Mouse (Mus musculus): Measurements from ENCODE around the gene 4930564D02Rik. TPM values are rescaled to one million over a fixed set of nuclear protein-coding genes. Genes with fewer than 3 reads are reported as not detected.

The 4930564D02Rik gene
- polyA plus RNA-seq, 1 experiment from 2014 or later: not detected

- no peak overlapping the region for H3K9ac ChIP-seq (ENCODE audit: low read depth, low read length)
- no peaks in the 10 kb centered on the region for H3K4me1 ChIP-seq (ENCODE audit: control insufficient read depth, low read depth, low read length)
- no peaks in the 10 kb centered on the region for H3K27me3 ChIP-seq (ENCODE audit: control insufficient read depth, insufficient read depth, low read depth, low read length)
- no peak for ATAC-seq (ENCODE audit: low read depth)
- 77% methylated on average over 4 of the region's 4 CpGs for WGBS (ENCODE audit: insufficient replicate concordance)
- H3K9me3 ChIP-seq (replicated peaks; ENCODE audit: control insufficient read depth, low read length): no peaks in the 10 kb centered on the region
- H3K4me2 ChIP-seq (ENCODE audit: low read depth, low read length): no peak overlapping the region
- H3K4me3 ChIP-seq (ENCODE audit: low read depth, low read length): no peak overlapping the region
- H3K36me3 ChIP-seq (ENCODE audit: control insufficient read depth, insufficient read depth): no peaks in the 10 kb centered on the region
- H3K27ac ChIP-seq (ENCODE audit: low read length): no peak overlapping the region
Observed at GRCm38 (mm10) chr3:105113859-105114258, 47.2 kb downstream of the 4930564D02Rik start.

- Histone ChIP-seq H3K27me3 (ENCODE audit: control insufficient read depth, insufficient read depth, low read depth, low read length) (no peaks in the 10 kb centered on the region), H3K4me3 (ENCODE audit: low read depth, low read length) (no peak overlapping the region), H3K27ac (ENCODE audit: low read length) (no peak overlapping the region), H3K9ac (ENCODE audit: low read depth, low read length) (no peak overlapping the region), H3K4me1 (ENCODE audit: control insufficient read depth, low read depth, low read length) (no peaks in the 10 kb centered on the region), H3K36me3 (ENCODE audit: control insufficient read depth, insufficient read depth) (no peaks in the 10 kb centered on the region), H3K4me2 (ENCODE audit: low read depth, low read length) (no peak overlapping the region), H3K9me3 (replicated peaks; ENCODE audit: control insufficient read depth, low read length) (no peaks in the 10 kb centered on the region)
- no peak for ATAC-seq (ENCODE audit: low read depth)
- WGBS (ENCODE audit: insufficient replicate concordance): 12% methylated on average over 2 of the region's 2 CpGs
Observed at GRCm38 (mm10) chr3:105114269-105114668, 47.6 kb downstream of the 4930564D02Rik start.

- no peak for ATAC-seq (ENCODE audit: low read depth)
- Histone ChIP-seq H3K4me1 (ENCODE audit: control insufficient read depth, low read depth, low read length) (no peaks in the 10 kb centered on the region), H3K36me3 (ENCODE audit: control insufficient read depth, insufficient read depth) (no peaks in the 10 kb centered on the region), H3K27ac (ENCODE audit: low read length) (no peak overlapping the region), H3K4me2 (ENCODE audit: low read depth, low read length) (no peak overlapping the region), H3K4me3 (ENCODE audit: low read depth, low read length) (no peak overlapping the region), H3K9me3 (replicated peaks; ENCODE audit: control insufficient read depth, low read length) (no peaks in the 10 kb centered on the region), H3K9ac (ENCODE audit: low read depth, low read length) (no peak overlapping the region), H3K27me3 (ENCODE audit: control insufficient read depth, insufficient read depth, low read depth, low read length) (no peaks in the 10 kb centered on the region)
- WGBS (ENCODE audit: insufficient replicate concordance): 67% methylated on average over 4 of the region's 4 CpGs
Observed at GRCm38 (mm10) chr3:105116596-105116995, 50.0 kb downstream of the 4930564D02Rik start.

DNA sequence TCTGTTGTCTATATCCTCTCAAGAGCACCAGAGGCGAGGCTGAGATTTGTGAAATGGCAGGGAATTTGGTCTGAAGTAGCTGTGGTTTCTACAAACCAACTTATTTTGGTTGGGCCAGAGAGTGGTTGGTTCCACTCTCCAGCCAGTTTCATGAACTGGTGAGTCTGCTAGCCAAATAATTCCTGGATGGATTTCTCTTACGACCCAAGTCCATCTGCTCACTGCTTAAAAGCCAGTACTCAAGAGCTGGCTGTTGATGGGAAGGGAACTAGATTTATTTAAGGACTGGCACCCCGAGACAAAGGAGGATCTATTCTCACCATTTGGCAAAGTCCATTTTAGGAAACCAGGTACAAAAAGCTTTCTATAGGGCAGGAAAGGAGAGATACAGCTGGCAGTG is 57.1 kb downstream of the 4930564D02Rik start:
- Histone ChIP-seq H3K9me3 (replicated peaks; ENCODE audit: control insufficient read depth, low read length) (no peaks in the 10 kb centered on the region), H3K9ac (ENCODE audit: low read depth, low read length) (no peak overlapping the region), H3K27me3 (ENCODE audit: control insufficient read depth, insufficient read depth, low read depth, low read length) (no peaks in the 10 kb centered on the region), H3K4me2 (ENCODE audit: low read depth, low read length) (no peak overlapping the region), H3K36me3 (ENCODE audit: control insufficient read depth, insufficient read depth) (no peaks in the 10 kb centered on the region), H3K4me3 (ENCODE audit: low read depth, low read length) (no peak overlapping the region), H3K4me1 (ENCODE audit: control insufficient read depth, low read depth, low read length) (no peaks in the 10 kb centered on the region), H3K27ac (ENCODE audit: low read length) (no peak overlapping the region)
- 51% methylated on average over 3 of the region's 3 CpGs for WGBS (ENCODE audit: insufficient replicate concordance)
- ATAC-seq (ENCODE audit: low read depth): no peak

- no peaks in the 10 kb centered on the region for H3K27me3 ChIP-seq (ENCODE audit: control insufficient read depth, insufficient read depth, low read depth, low read length)
- H3K27ac ChIP-seq (ENCODE audit: low read length): no peak overlapping the region
- H3K36me3 ChIP-seq (ENCODE audit: control insufficient read depth, insufficient read depth): no peaks in the 10 kb centered on the region
- no peaks in the 10 kb centered on the region for H3K4me1 ChIP-seq (ENCODE audit: control insufficient read depth, low read depth, low read length)
- H3K4me2 ChIP-seq (ENCODE audit: low read depth, low read length): no peak overlapping the region
- no peaks in the 10 kb centered on the region for H3K9me3 ChIP-seq (replicated peaks; ENCODE audit: control insufficient read depth, low read length)
- no peak overlapping the region for H3K4me3 ChIP-seq (ENCODE audit: low read depth, low read length)
- no peak overlapping the region for H3K9ac ChIP-seq (ENCODE audit: low read depth, low read length)
- no peak for ATAC-seq (ENCODE audit: low read depth)
- 56% methylated on average over 7 of the region's 7 CpGs for WGBS (ENCODE audit: insufficient replicate concordance)
Observed at GRCm38 (mm10) chr3:105127881-105128280, 61.2 kb downstream of the 4930564D02Rik start.

Other genes with a start within 250 kb of the 4930564D02Rik start
- gene Mov10, start 248.3 kb upstream of the 4930564D02Rik start, polyA plus RNA-seq (2015; fragmentation: Nextera tagmentation; extraction: Ambion mirVana): 33.8 and 36.2 TPM in 2 replicates
- gene St7l, start 202.8 kb upstream of the 4930564D02Rik start, polyA plus RNA-seq (2015; fragmentation: Nextera tagmentation; extraction: Ambion mirVana): 10.9 and 13.3 TPM in 2 replicates
- gene Capza1, start 202.3 kb upstream of the 4930564D02Rik start, polyA plus RNA-seq (2015; fragmentation: Nextera tagmentation; extraction: Ambion mirVana): 73.3 and 79.1 TPM in 2 replicates
- gene Wnt2b, start 104.9 kb upstream of the 4930564D02Rik start, polyA plus RNA-seq (2015; fragmentation: Nextera tagmentation; extraction: Ambion mirVana): 0.11 and 0.19 TPM in 2 replicates
- 2.1 and 3.3 TPM in 2 replicates for gene Cttnbp2nl, start 13.7 kb upstream of the 4930564D02Rik start, polyA plus RNA-seq (2015; fragmentation: Nextera tagmentation; extraction: Ambion mirVana)